Mouse (Mus musculus) lung, embryonic 14.5 days (tissue): ENCODE measurements around the gene Mef2a. TPM values are rescaled to one million over a fixed set of nuclear protein-coding genes. Genes with fewer than 3 reads are reported as not detected.

ENCODE experiments used
- ATAC-seq: fragments of 200-750 bp; cut with Nextera tagmentation; 2 replicates; pipeline ENCODE4 v1.8.0; 2017; ENCODE audit warnings: mild to moderate bottlenecking, moderate TSS enrichment, moderate library complexity; ENCODE audit not compliant: insufficient read depth
- DNase-seq: peaks from one replicate; pipeline ENCODE4 v3.0.0-alpha.2; 2015
- H3K27ac ChIP-seq: fragments of 300-500 bp; sonication (generic); 2 replicates; pipeline ENCODE4 v1.5.1; 2014; ENCODE audit warnings: low read depth, mild to moderate bottlenecking, moderate library complexity
- H3K27me3 ChIP-seq: fragments of 300-500 bp; sonication (generic); 2 replicates; pipeline ENCODE4 v1.6.1; 2014; ENCODE audit warnings: low read length, control low read depth; ENCODE audit not compliant: insufficient read depth
- H3K36me3 ChIP-seq: fragments of 300-500 bp; sonication (generic); 2 replicates; pipeline ENCODE4 v1.6.1; 2014; ENCODE audit warnings: control low read depth; ENCODE audit not compliant: insufficient read depth
- H3K4me1 ChIP-seq: fragments of 300-500 bp; sonication (generic); 2 replicates; pipeline ENCODE4 v1.6.1; 2014; ENCODE audit warnings: antibody characterized with exemption, control low read depth; ENCODE audit not compliant: insufficient read depth
- H3K4me2 ChIP-seq: fragments of 300-500 bp; sonication (generic); 2 replicates; pipeline ENCODE4 v1.6.1; 2014; ENCODE audit warnings: mild to moderate bottlenecking
- H3K4me3 ChIP-seq: fragments of 300-500 bp; sonication (generic); 2 replicates; pipeline ENCODE4 v1.5.1; 2014; ENCODE audit warnings: low read depth, low read length
- H3K9ac ChIP-seq: fragments of 300-500 bp; sonication (generic); 2 replicates; pipeline ENCODE4 v1.6.1; 2014
- H3K9me3 ChIP-seq: fragments of 300-500 bp; sonication (generic); 2 replicates; pipeline ENCODE4 v1.6.1; 2016; ENCODE audit warnings: low read depth, low read length, control low read depth
- CTCF ChIP-seq: IDR thresholded peaks from 2 replicates; pipeline ENCODE4 v1.5.1; 2016; ENCODE audit warnings: antibody characterized with exemption, low read depth
- WGBS: fragments of 180-500 bp; shearing (Covaris S2); extraction: QIAGEN DNeasy Blood & Tissue Kit; methylation state at CpG from one replicate; pipeline ENCODE4 v1.1.7; 2014; 5-methylcytosine and 5-hydroxymethylcytosine counted together
- polyA plus RNA-seq: library from polyadenylated mRNA; unstranded; fragments of >200 nt; fragmentation: Nextera tagmentation; extraction: Ambion mirVana; gene quantifications from 2 replicates; pipeline ENCODE4 v1.2.1, GENCODE M21; 2014

The Mef2a gene
- polyA plus RNA-seq, 1 experiment from 2014 or later, result 51.6 TPM

DNA sequence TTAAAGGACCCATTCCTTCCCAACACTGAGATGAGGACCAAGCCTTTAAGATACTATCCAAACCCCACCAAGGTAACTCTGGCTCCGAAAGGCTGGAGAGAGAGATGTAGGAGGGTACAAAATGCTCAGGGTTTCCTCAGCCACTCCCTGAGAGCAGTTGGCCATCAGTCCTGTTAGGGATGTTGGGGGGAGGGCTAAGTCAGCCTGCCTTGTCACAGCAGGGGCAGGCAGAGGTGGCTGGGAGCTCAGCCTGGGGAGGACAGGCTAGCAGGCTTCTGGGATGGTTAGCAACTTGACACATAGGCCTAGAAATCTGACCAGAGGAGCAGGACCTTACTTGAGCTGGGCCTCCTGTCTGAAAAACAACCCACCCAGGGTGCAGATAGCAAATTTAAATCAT lies 145.1 kb downstream of the Mef2a start:
- 72% methylated on average over 1 of the region's 1 CpGs for whole genome bisulfite sequencing
- DNase-seq (no peak), ATAC-seq (no peak)
- Histone ChIP-seq H3K36me3 (peaks cover 38% of the 10 kb centered on the region), H3K4me2 (no peak overlapping the region), H3K9ac (no peak overlapping the region), H3K9me3 (no peaks in the 10 kb centered on the region), H3K27me3 (no peaks in the 10 kb centered on the region), H3K27ac (no peak overlapping the region), H3K4me3 (no peak overlapping the region), H3K4me1 (no peaks in the 10 kb centered on the region; the same call in 1 of the 2 replicates)
- no peak for TF ChIP-seq CTCF

DNA sequence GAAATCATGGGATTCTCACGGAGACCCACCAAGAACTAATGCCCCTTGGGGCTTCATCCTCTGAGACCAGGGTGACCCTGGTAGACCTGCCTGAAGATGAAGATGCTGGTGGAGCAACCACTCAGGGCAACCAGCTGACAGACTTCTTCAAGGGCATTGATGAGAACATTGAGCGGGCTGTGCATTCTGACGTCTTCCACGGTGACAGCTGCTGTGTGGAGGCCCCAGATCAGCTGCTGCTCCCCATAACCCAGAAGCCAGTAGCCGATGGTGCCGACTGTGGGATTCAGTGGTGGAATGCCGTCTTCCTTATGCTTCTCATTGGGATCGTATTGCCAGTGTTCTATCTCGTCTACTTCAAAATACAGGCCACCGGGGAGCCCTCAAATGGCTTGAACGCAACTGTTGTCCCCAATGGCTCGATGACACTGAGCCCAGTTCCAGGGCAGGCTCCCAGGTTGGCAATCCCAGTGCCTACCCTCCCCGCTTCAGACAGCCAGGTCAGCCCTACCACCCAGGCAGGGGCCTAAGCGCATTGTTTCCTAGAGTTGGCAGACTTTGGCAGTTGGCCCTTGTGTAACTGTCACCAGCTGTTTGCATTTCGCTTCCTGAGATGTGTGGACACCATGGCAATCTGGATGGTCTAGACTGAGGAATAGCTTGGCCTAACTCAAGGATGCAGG lies 146.6 kb downstream of the Mef2a start:
- Histone ChIP-seq H3K9ac (no peak overlapping the region), H3K4me2 (no peak overlapping the region), H3K27me3 (no peaks in the 10 kb centered on the region), H3K27ac (no peak overlapping the region), H3K36me3 (peaks cover 26% of the 10 kb centered on the region), H3K9me3 (no peaks in the 10 kb centered on the region), H3K4me3 (no peak overlapping the region), H3K4me1 (no peaks in the 10 kb centered on the region; the same call in 1 of the 2 replicates)
- no peak for TF ChIP-seq CTCF
- ATAC-seq, result no peak
- WGBS, result 92% methylated on average over 15 of the region's 15 CpGs
- DNase-seq, result no peak

- no peaks in the 10 kb centered on the region for H3K9me3 ChIP-seq
- DNase-seq (peak; percentile 98), ATAC-seq (peak; percentile 97)
- H3K4me2 ChIP-seq, result peak within 1 kb of the TSS; percentile 84
- no peak for TF ChIP-seq CTCF
- H3K27ac ChIP-seq, result no peak within 1 kb of the TSS
- H3K27me3 ChIP-seq, result no peaks in the 10 kb centered on the region
- H3K9ac ChIP-seq, result peak within 1 kb of the TSS; percentile 78
- H3K4me3 ChIP-seq, result peak within 1 kb of the TSS; percentile 76
- H3K36me3 ChIP-seq, result peaks cover 25% of the 10 kb centered on the region
- WGBS, result 2% methylated on average over 31 of the region's 31 CpGs
- H3K4me1 ChIP-seq, result no peaks in the 10 kb centered on the region; the same call in 1 of the 2 replicates
Observed at GRCm38 (mm10) chr7:67222220-67222862, 150.3 kb downstream of the Mef2a start, which contains the start of gene Lysmd4. Lysmd4 (plus strand) TSS chr7:67222544.

GRCm38 (mm10) chr7:67217025-67217424 lies 155.6 kb downstream of the Mef2a start:
- Histone ChIP-seq H3K9me3 (no peaks in the 10 kb centered on the region), H3K36me3 (no peaks in the 10 kb centered on the region), H3K4me2 (no peak overlapping the region), H3K9ac (no peak overlapping the region), H3K27me3 (no peaks in the 10 kb centered on the region), H3K4me1 (no peaks in the 10 kb centered on the region), H3K4me3 (no peak overlapping the region), H3K27ac (no peak overlapping the region)
- 78% methylated on average over 3 of the region's 3 CpGs for WGBS
- TF ChIP-seq CTCF, result peak; percentile 90
- DNase-seq, result peak; percentile 71
- ATAC-seq, result no peak; the same call in 1 of the 2 replicates

- H3K9ac ChIP-seq, result no peak overlapping the region
- H3K9me3 ChIP-seq, result no peaks in the 10 kb centered on the region
- no peaks in the 10 kb centered on the region for H3K36me3 ChIP-seq
- DNase-seq, result no peak
- H3K4me2 ChIP-seq, result no peak overlapping the region
- 73% methylated on average over 6 of the region's 6 CpGs for WGBS
- no peak for TF ChIP-seq CTCF
- no peak for ATAC-seq
- no peak overlapping the region for H3K27ac ChIP-seq
- no peak overlapping the region for H3K4me3 ChIP-seq
- no peaks in the 10 kb centered on the region for H3K4me1 ChIP-seq
- H3K27me3 ChIP-seq, result no peaks in the 10 kb centered on the region
Observed at GRCm38 (mm10) chr7:67216351-67216750, 156.3 kb downstream of the Mef2a start.

DNA sequence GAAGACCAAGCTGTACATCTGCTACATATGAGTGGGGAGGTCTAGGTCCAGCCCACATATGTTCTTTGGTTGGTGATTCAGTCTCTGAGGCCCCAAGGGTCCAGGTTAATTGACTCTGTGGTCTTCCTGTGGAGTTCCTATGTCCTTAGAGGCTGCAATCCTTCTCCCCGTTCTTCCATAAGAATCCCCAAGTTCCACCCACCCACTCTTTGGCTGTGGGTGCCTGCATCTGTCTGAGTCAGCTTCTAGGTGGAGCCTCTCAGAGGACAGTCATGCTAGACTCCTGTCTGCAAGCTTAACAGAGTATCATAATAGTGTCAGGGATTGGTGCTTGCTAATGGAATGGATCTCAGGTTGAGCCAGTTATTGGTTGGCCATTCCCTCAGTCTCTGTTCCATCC lies 159.1 kb downstream of the Mef2a start:
- H3K9ac ChIP-seq, result no peak overlapping the region
- no peak for DNase-seq
- no peaks in the 10 kb centered on the region for H3K36me3 ChIP-seq
- no peak for ATAC-seq
- H3K4me2 ChIP-seq, result no peak overlapping the region
- no peaks in the 10 kb centered on the region for H3K4me1 ChIP-seq
- H3K9me3 ChIP-seq, result no peaks in the 10 kb centered on the region
- H3K4me3 ChIP-seq, result no peak overlapping the region
- no peak overlapping the region for H3K27ac ChIP-seq
- no peaks in the 10 kb centered on the region for H3K27me3 ChIP-seq
- WGBS, result 88% methylated on average over 1 of the region's 1 CpGs
- no peak for TF ChIP-seq CTCF

DNA sequence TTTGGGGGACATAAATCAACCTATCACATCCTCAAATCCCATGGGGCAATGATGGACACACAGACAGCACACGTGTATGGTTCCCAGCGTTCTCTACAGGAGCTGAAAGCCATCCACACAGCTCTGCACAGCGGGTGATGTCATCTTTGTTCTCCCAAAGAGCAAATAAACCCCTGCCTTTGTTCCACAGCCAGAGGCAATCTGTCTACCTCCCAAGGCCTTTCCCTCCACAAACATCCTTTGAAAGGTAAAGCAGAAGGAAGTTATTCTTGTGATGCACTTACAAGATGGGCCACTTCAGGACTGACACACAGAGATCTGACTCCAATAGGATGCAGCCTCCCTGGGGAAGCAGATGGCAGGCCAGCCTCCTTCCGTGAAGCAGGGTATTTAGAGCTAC lies 160.7 kb downstream of the Mef2a start:
- Histone ChIP-seq H3K9me3 (no peaks in the 10 kb centered on the region), H3K36me3 (no peaks in the 10 kb centered on the region)

More for the DNA sequence above, 160.7 kb downstream of the Mef2a start:
- no peak overlapping the region for H3K27ac ChIP-seq
- no peak overlapping the region for H3K9ac ChIP-seq
- ATAC-seq (no peak), DNase-seq (no peak)
- 51% methylated on average over 4 of the region's 4 CpGs for WGBS
- TF ChIP-seq CTCF, result no peak
- H3K4me3 ChIP-seq, result no peak overlapping the region
- H3K4me1 ChIP-seq, result no peaks in the 10 kb centered on the region
- H3K27me3 ChIP-seq, result no peaks in the 10 kb centered on the region
- no peak overlapping the region for H3K4me2 ChIP-seq
